Mouse (Mus musculus) lung, adult 2 months (tissue): Measurements from ENCODE around the gene Icos.

ENCODE experiments used
- CTCF ChIP-seq: fragments of 200-500 bp; IDR thresholded peaks from 2 replicates; pipeline ENCODE4 v1.5.1; 2011; ENCODE audit warnings: mild to moderate bottlenecking, low read length, control low read depth; ENCODE audit not compliant: insufficient read depth
- POLR2A ChIP-seq: fragments of 200-500 bp; IDR thresholded peaks from 2 replicates; pipeline ENCODE4 v1.6.1; 2011; ENCODE audit warnings: low read depth, mild to moderate bottlenecking, control low read depth, low read length, borderline replicate concordance; ENCODE audit errors: extremely low read depth

- TF ChIP-seq CTCF: no peak
- no peak for TF ChIP-seq POLR2A
These were observed at the start of gene Icos for GRCm38 (mm10) chr1:60977641-60978040.
